Mouse (Mus musculus): ENCODE data around the gene Pvr. TPM values are rescaled to one million over a fixed set of nuclear protein-coding genes. Genes with fewer than 3 reads are reported as not detected.

Pvr gene
- total RNA-seq, 2 experiments from 2014 or later: 10.1 to 11.4 TPM

GRCm38 (mm10) chr7:19880754-19881153 lies 40.2 kb downstream of the Pvr start:
- intact Hi-C loops (cut with DNase I): no loop called here

GRCm38 (mm10) chr7:19876781-19877425 lies 44.1 kb downstream of the Pvr start:
- intact Hi-C loops (cut with DNase I): loop anchor here (10.0 kb wide), 1 partner anchor 78 kb away; the partner anchor contains the start of gene Igsf23
- DNase-seq (ENCODE audit: low spot score in 2 of 2): no peak

More at GRCm38 (mm10) chr7:19880754-19881153, 40.2 kb downstream of the Pvr start:
- DNase-seq (ENCODE audit: low spot score in 2 of 2): no peak

- DNase-seq (ENCODE audit: low spot score in 2 of 2): peak; percentile 68 to 72
- intact Hi-C loops (cut with DNase I): loop anchor here (10.0 kb wide), 1 partner anchor 79 kb away; the partner anchor contains the start of gene Igsf23
These were observed 44.8 kb downstream of the Pvr start for GRCm38 (mm10) chr7:19875948-19876682.

- peak in 1 of 2 experiments; percentile 21 for DNase-seq (ENCODE audit: low spot score in 2 of 2)
- intact Hi-C loops (cut with DNase I): loop anchor here (5.0 to 10.0 kb wide), 2 partner anchors 70 to 83 kb away; partner anchors contain the start of gene Igsf23
These were observed 48.9 kb downstream of the Pvr start for GRCm38 (mm10) chr7:19871943-19872601.

GRCm38 (mm10) chr7:19871137-19871621 lies 49.8 kb downstream of the Pvr start:
- no peak for DNase-seq (ENCODE audit: low spot score in 2 of 2)
- intact Hi-C loops (cut with DNase I): loop anchor here (5.0 to 10.0 kb wide), 2 partner anchors 69 to 84 kb away; partner anchors contain the start of gene Igsf23

GRCm38 (mm10) chr7:19867751-19868399 lies 53.1 kb downstream of the Pvr start:
- intact Hi-C loops (cut with DNase I): no loop called here
- DNase-seq (ENCODE audit: low spot score in 2 of 2): no peak

GRCm38 (mm10) chr7:19866490-19866889 lies 54.5 kb downstream of the Pvr start:
- no peak for DNase-seq (ENCODE audit: low spot score in 2 of 2)
- intact Hi-C loops (cut with DNase I): no loop called here

- no peak for DNase-seq (ENCODE audit: low spot score in 2 of 2)
- intact Hi-C loops (cut with DNase I): no loop called here
These were observed 55.5 kb downstream of the Pvr start for GRCm38 (mm10) chr7:19865246-19866036.

GRCm38 (mm10) chr7:19864241-19864640 lies 56.7 kb downstream of the Pvr start:
- intact Hi-C loops (cut with DNase I): no loop called here
- no peak for DNase-seq (ENCODE audit: low spot score in 2 of 2)

GRCm38 (mm10) chr7:19861199-19861598 lies 59.8 kb downstream of the Pvr start, which contains the start of gene Ceacam16:
Gene Ceacam16, minus strand, starts transcription at chr7:19861299.
- DNase-seq (ENCODE audit: low spot score in 2 of 2): no peak
- intact Hi-C loops (cut with DNase I): no loop called here

- DNase-seq (ENCODE audit: low spot score in 2 of 2): no peak
- intact Hi-C loops (cut with DNase I): no loop called here
These were observed 61.2 kb downstream of the Pvr start for GRCm38 (mm10) chr7:19859740-19860139.

- intact Hi-C loops (cut with DNase I): no loop called here
- no peak for DNase-seq (ENCODE audit: low spot score in 2 of 2)
These were observed 64.7 kb downstream of the Pvr start for GRCm38 (mm10) chr7:19856283-19856682.

- intact Hi-C loops (cut with DNase I): no loop called here
These were observed 65.3 kb downstream of the Pvr start for GRCm38 (mm10) chr7:19855663-19856062.

More at GRCm38 (mm10) chr7:19855663-19856062, 65.3 kb downstream of the Pvr start:
- DNase-seq (ENCODE audit: low spot score in 2 of 2): no peak

Other genes starting within 250 kb of the Pvr start
- gene Apoc2, start 243.2 kb downstream of the Pvr start, total RNA-seq (2021): not detected
- not detected for gene Gm44805, start 239.7 kb downstream of the Pvr start, total RNA-seq (2021)
- not detected for gene Apoc4, start 239.7 kb downstream of the Pvr start, total RNA-seq (2021)
- 1 to 10 TPM; 2.2 to 3.3 TPM for gene Apoc1, start 228.5 kb downstream of the Pvr start, total RNA-seq (2021)
- gene Apoe, start 222.0 kb downstream of the Pvr start, total RNA-seq (2021): 1,000 to 10,000 TPM; 1,873 to 2,039 TPM
- 100 to 1,000 TPM; 104 to 120 TPM for gene Tomm40, start 205.7 kb downstream of the Pvr start, total RNA-seq (2021)
- 10 to 100 TPM; 11.6 to 15.2 TPM for gene Nectin2, start 170.7 kb downstream of the Pvr start, total RNA-seq (2021)
- gene Bcam, start 150.1 kb downstream of the Pvr start, total RNA-seq (2021): 10 to 100 TPM; 10.7 to 11.0 TPM
- not detected for gene Cblc, start 124.4 kb downstream of the Pvr start, total RNA-seq (2021)
- gene Bcl3, start 98.4 kb downstream of the Pvr start, total RNA-seq (2021): 1 to 10 TPM in 1 of 2 experiments, not detected in 1; 1.2 TPM
- 1 to 10 TPM; 3.0 to 4.1 TPM for gene Gm19345, start 69.2 kb downstream of the Pvr start, total RNA-seq (2021)
- gene Ceacam16, start 59.9 kb downstream of the Pvr start, total RNA-seq (2021): not detected
- gene Ceacam19, start 33.2 kb downstream of the Pvr start, total RNA-seq (2021): not detected
- gene Igsf23, start 29.6 kb upstream of the Pvr start, total RNA-seq (2021): not detected
- gene Ceacam20, start 44.3 kb upstream of the Pvr start, total RNA-seq (2021): not detected
- not detected for gene Nlrp9b, start 70.3 kb upstream of the Pvr start, total RNA-seq (2021)
- gene Vmn1r91, start 178.5 kb upstream of the Pvr start, total RNA-seq (2021): not detected
- gene Gm16442, start 201.4 kb upstream of the Pvr start, total RNA-seq (2021): not detected
- gene Vmn1r93, start 217.9 kb upstream of the Pvr start, total RNA-seq (2021): not detected
- gene Vmn1r94, start 247.2 kb upstream of the Pvr start, total RNA-seq (2021): not detected

Data from left cerebral cortex, postnatal 14 days (tissue).